Mouse (Mus musculus): Measurements from ENCODE around the gene Slc17a9. TPM values are rescaled to one million over a fixed set of nuclear protein-coding genes. Genes with fewer than 3 reads are reported as not detected.
A peak's percentile ranks its signal among the peaks of the same experiment; 100 is the strongest.

Gene Slc17a9
- polyA plus RNA-seq, 1 experiment = 22.6 TPM

DNA sequence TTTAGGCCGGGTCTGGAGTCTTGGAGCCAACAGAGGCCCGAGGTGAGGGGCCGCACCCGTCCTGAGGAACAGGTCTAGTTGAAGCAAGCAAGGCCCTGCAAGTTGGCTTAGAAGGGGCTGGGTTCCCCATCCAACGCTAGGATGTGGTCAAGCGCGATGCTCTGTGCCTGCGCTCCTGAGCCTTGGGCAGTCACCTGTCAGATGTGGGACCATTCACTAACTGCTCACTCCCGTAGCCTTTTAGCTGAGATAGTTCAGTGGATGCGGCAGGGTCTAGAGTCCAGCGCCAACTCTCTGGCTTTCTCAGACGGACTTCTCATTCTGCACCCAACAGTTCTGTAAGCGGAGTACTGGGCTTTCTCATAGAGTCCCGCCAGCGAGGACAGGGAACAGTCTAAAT, 50.6 kb downstream of the Slc17a9 start:
- H3K9ac ChIP-seq (ENCODE audit: low read depth, poor library complexity, severe bottlenecking) = peak overlapping the region; percentile 6; the same call in 1 of the 2 replicates
- peak overlapping the region; percentile 49; the same call in 1 of the 2 replicates for H3K4me3 ChIP-seq (ENCODE audit: low read depth, low read length)
- H3K27me3 ChIP-seq (ENCODE audit: control insufficient read depth, insufficient read depth, low read length, poor library complexity, severe bottlenecking) = peaks cover 13% of the 10 kb centered on the region
- TF ChIP-seq EP300 (IDR thresholded peaks at IDR 0.05; ENCODE audit: insufficient read depth, low read depth, low read length) (no peak), CTCF (IDR thresholded peaks at IDR 0.05; ENCODE audit: low read depth, low read length) (no peak), POLR2A (IDR thresholded peaks at IDR 0.05; ENCODE audit: insufficient read depth, low read length) (no peak)
- H3K36me3 ChIP-seq (ENCODE audit: control insufficient read depth, insufficient read depth, low read length, poor library complexity, severe bottlenecking) = no peaks in the 10 kb centered on the region
- no peaks in the 10 kb centered on the region for H3K4me1 ChIP-seq (ENCODE audit: control insufficient read depth, insufficient read depth, low read length)
- no peak overlapping the region for H3K27ac ChIP-seq (ENCODE audit: insufficient read depth, low read length)
- no peaks in the 10 kb centered on the region for H3K9me3 ChIP-seq (replicated peaks; ENCODE audit: control insufficient read depth, insufficient read depth, low read length, poor library complexity, severe bottlenecking)

DNA sequence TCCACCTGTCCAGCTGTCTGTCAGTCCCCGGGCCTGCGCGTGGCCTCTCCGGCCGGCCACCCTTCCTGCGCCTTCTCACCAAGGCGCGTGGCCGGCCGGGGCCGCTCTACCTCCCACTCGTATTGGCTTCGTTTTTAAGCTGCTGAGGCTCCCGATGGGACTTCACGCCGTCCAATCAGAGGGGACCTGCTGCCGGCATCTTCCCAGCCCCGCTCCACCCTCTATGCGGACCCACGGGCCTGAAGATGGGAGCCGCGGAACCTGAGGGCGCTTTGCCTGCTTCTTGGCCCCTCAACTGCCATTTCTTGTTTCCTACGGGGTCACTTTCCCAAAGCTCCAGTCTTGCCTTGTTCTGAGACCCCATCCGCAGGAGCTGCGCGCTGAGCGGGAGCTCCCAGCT, 51.7 kb downstream of the Slc17a9 start, which contains the start of gene Bhlhe23:
Gene Bhlhe23 (minus strand): TSS at position 108 of the 400 bp plus-strand sequence.
- H3K36me3 ChIP-seq (ENCODE audit: control insufficient read depth, insufficient read depth, low read length, poor library complexity, severe bottlenecking) = no peaks in the 10 kb centered on the region
- no peaks in the 10 kb centered on the region for H3K9me3 ChIP-seq (replicated peaks; ENCODE audit: control insufficient read depth, insufficient read depth, low read length, poor library complexity, severe bottlenecking)
- H3K27ac ChIP-seq (ENCODE audit: insufficient read depth, low read length) = no peak within 1 kb of the TSS
- peaks cover 13% of the 10 kb centered on the region for H3K27me3 ChIP-seq (ENCODE audit: control insufficient read depth, insufficient read depth, low read length, poor library complexity, severe bottlenecking)
- TF ChIP-seq POLR2A (IDR thresholded peaks at IDR 0.05; ENCODE audit: insufficient read depth, low read length) (no peak), EP300 (IDR thresholded peaks at IDR 0.05; ENCODE audit: insufficient read depth, low read depth, low read length) (no peak), CTCF (IDR thresholded peaks at IDR 0.05; ENCODE audit: low read depth, low read length) (no peak)
- H3K4me3 ChIP-seq (ENCODE audit: low read depth, low read length) = peak within 1 kb of the TSS; percentile 49
- peak within 1 kb of the TSS; percentile 6 for H3K9ac ChIP-seq (ENCODE audit: low read depth, poor library complexity, severe bottlenecking)
- H3K4me1 ChIP-seq (ENCODE audit: control insufficient read depth, insufficient read depth, low read length) = no peaks in the 10 kb centered on the region

DNA sequence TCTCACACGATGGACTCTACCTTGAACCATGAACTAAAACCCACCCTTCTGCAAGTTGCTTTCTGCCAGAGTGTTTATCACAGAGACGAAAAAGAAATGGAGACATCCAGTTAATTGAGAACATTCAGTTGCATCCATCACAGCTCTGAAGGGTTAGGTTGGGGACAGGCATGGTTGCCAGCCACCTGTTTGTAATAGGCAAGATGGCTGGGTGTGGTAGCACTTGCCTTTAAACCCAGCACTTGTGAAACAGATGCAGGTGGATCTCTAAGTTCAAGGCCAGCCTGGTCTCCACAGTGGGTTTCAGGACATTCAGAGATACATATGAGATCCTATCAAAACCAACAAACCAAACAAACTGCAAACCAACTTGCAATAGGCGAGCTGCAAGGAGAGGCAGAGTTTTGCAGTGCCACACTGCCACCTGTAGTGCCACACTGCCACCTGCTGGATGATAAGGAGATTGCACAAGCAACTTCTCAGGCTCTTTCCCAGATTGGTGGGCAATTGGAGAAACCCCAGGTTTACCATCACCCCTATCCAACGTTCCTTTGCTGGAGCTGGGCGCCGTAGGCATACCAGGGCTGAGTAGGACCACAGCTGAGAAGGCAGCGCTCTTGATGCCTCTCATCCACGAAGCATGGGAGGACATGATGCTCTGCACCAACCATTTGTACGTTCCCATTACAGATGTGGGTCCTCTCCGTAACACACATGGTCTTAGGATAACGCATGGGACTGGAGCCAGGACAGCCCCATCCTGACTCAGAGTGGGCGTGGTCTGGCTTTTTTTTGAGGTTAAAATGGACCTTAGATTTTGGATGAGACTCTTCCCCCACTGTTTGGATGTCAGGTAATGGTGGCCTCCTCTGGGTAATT, 54.4 kb downstream of the Slc17a9 start:
- no peak overlapping the region for H3K27ac ChIP-seq (ENCODE audit: insufficient read depth, low read length)
- H3K9ac ChIP-seq (ENCODE audit: low read depth, poor library complexity, severe bottlenecking) = no peak overlapping the region
- no peaks in the 10 kb centered on the region for H3K9me3 ChIP-seq (replicated peaks; ENCODE audit: control insufficient read depth, insufficient read depth, low read length, poor library complexity, severe bottlenecking)
- no peak overlapping the region for H3K4me3 ChIP-seq (ENCODE audit: low read depth, low read length)
- H3K4me1 ChIP-seq (ENCODE audit: control insufficient read depth, insufficient read depth, low read length) = no peaks in the 10 kb centered on the region
- H3K27me3 ChIP-seq (ENCODE audit: control insufficient read depth, insufficient read depth, low read length, poor library complexity, severe bottlenecking) = peaks cover 13% of the 10 kb centered on the region
- H3K36me3 ChIP-seq (ENCODE audit: control insufficient read depth, insufficient read depth, low read length, poor library complexity, severe bottlenecking) = no peaks in the 10 kb centered on the region
- TF ChIP-seq POLR2A (IDR thresholded peaks at IDR 0.05; ENCODE audit: insufficient read depth, low read length) = no peak
- TF ChIP-seq CTCF (IDR thresholded peaks at IDR 0.05; ENCODE audit: low read depth, low read length) = peak; percentile 98
- peak; percentile 38; the same call in 1 of the 2 replicates for TF ChIP-seq EP300 (IDR thresholded peaks at IDR 0.05; ENCODE audit: insufficient read depth, low read depth, low read length)

DNA sequence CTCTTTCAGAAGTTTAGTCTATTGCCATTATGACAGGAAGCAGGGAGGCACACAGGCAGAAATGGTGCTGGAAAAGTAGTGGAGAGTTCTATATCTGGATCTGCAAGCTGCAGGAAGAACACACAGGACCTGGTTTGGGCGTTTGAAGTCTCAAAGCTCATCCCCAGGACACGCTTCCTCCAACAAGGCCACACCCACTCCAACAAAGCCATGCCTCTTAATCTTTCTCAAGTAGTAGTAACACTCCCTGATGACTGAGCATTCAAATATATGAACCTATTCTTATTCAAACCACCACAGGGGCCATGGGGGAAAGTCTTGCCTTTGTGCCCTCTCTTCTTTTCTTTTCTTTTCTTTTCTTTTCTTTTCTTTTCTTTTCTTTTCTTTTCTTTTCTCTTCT, 55.2 kb downstream of the Slc17a9 start:
- Histone ChIP-seq H3K9ac (ENCODE audit: low read depth, poor library complexity, severe bottlenecking) (no peak overlapping the region), H3K27ac (ENCODE audit: insufficient read depth, low read length) (no peak overlapping the region), H3K27me3 (ENCODE audit: control insufficient read depth, insufficient read depth, low read length, poor library complexity, severe bottlenecking) (peaks cover 13% of the 10 kb centered on the region), H3K4me1 (ENCODE audit: control insufficient read depth, insufficient read depth, low read length) (no peaks in the 10 kb centered on the region), H3K36me3 (ENCODE audit: control insufficient read depth, insufficient read depth, low read length, poor library complexity, severe bottlenecking) (no peaks in the 10 kb centered on the region), H3K4me3 (ENCODE audit: low read depth, low read length) (no peak overlapping the region), H3K9me3 (replicated peaks; ENCODE audit: control insufficient read depth, insufficient read depth, low read length, poor library complexity, severe bottlenecking) (no peaks in the 10 kb centered on the region)
- TF ChIP-seq CTCF (IDR thresholded peaks at IDR 0.05; ENCODE audit: low read depth, low read length) (no peak), POLR2A (IDR thresholded peaks at IDR 0.05; ENCODE audit: insufficient read depth, low read length) (no peak)

DNA sequence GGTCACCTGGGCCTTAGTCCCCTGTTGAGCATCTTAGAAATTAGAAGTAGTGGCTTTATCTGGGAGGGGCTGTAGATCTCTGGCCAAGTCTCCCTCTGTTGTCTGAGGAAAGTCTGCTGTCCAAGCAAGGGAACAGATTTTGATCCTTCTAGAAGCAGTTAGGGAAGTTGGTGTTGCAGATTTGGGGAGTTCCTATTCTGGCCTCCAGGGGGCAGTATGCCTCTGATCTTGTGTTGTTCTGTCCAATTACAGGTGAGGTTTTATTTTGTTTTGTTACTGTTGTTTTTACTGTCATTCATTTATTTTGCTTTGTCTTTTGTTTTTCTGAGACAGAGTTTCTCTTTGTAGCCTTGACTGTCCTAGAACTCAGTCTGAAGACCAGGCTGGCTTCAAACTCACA, 61.7 kb downstream of the Slc17a9 start:
- no peak for TF ChIP-seq EP300 (IDR thresholded peaks at IDR 0.05; ENCODE audit: insufficient read depth, low read depth, low read length)
- no peak for TF ChIP-seq CTCF (IDR thresholded peaks at IDR 0.05; ENCODE audit: low read depth, low read length)
- TF ChIP-seq POLR2A (IDR thresholded peaks at IDR 0.05; ENCODE audit: insufficient read depth, low read length) = no peak

DNA sequence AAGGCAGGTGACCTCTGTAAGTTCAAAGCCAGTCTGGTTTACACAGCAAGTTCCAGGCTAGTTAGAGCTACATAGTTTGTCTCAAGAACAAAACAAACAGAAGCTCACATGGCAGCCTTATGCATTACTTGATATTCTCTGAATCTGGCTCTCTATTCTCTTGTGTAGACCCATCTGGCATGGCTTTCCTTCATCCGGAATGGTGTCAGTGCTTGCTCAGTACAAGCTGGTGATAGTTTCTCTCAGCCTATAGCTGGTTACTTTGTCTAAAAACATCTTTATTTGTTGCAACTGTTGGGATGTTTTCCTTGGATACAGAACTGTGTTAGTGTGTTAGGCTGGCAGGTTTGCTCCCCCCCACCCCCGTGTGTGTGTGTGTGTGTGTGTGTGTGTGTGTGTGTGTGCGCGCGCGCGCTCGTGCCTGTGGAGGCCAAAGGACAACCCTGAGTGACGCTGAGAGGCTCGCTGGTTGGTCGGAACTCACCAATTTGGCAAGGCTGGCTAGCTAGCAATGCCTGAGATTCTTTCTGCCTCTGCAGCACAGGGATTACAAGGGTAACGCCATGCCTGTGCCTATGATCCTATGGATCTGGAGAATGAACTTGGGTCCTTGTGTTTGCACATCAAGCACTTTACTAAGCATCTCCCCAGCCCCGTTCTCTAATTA, 62.6 kb downstream of the Slc17a9 start:
- TF ChIP-seq EP300 (IDR thresholded peaks at IDR 0.05; ENCODE audit: insufficient read depth, low read depth, low read length) (no peak), CTCF (IDR thresholded peaks at IDR 0.05; ENCODE audit: low read depth, low read length) (no peak), POLR2A (IDR thresholded peaks at IDR 0.05; ENCODE audit: insufficient read depth, low read length) (no peak)
- Histone ChIP-seq H3K4me1 (ENCODE audit: control insufficient read depth, insufficient read depth, low read length) (no peaks in the 10 kb centered on the region), H3K9me3 (replicated peaks; ENCODE audit: control insufficient read depth, insufficient read depth, low read length, poor library complexity, severe bottlenecking) (no peaks in the 10 kb centered on the region), H3K36me3 (ENCODE audit: control insufficient read depth, insufficient read depth, low read length, poor library complexity, severe bottlenecking) (no peaks in the 10 kb centered on the region), H3K27me3 (ENCODE audit: control insufficient read depth, insufficient read depth, low read length, poor library complexity, severe bottlenecking) (no peaks in the 10 kb centered on the region), H3K4me3 (ENCODE audit: low read depth, low read length) (no peak overlapping the region), H3K27ac (ENCODE audit: insufficient read depth, low read length) (no peak overlapping the region), H3K9ac (ENCODE audit: low read depth, poor library complexity, severe bottlenecking) (no peak overlapping the region)

More for the DNA sequence above, 61.7 kb downstream of the Slc17a9 start:
- no peaks in the 10 kb centered on the region for H3K36me3 ChIP-seq (ENCODE audit: control insufficient read depth, insufficient read depth, low read length, poor library complexity, severe bottlenecking)
- H3K27ac ChIP-seq (ENCODE audit: insufficient read depth, low read length) = no peak overlapping the region
- no peaks in the 10 kb centered on the region for H3K27me3 ChIP-seq (ENCODE audit: control insufficient read depth, insufficient read depth, low read length, poor library complexity, severe bottlenecking)
- H3K4me3 ChIP-seq (ENCODE audit: low read depth, low read length) = no peak overlapping the region
- no peaks in the 10 kb centered on the region for H3K4me1 ChIP-seq (ENCODE audit: control insufficient read depth, insufficient read depth, low read length)
- H3K9me3 ChIP-seq (replicated peaks; ENCODE audit: control insufficient read depth, insufficient read depth, low read length, poor library complexity, severe bottlenecking) = no peaks in the 10 kb centered on the region
- no peak overlapping the region for H3K9ac ChIP-seq (ENCODE audit: low read depth, poor library complexity, severe bottlenecking)

Data from ES-Bruce4 (cell line).